Mouse (Mus musculus) WW6 (cell line): ENCODE measurements around the gene Zzz3.
A peak's percentile ranks its signal among the peaks of the same experiment; 100 is the strongest.

Experiments
- DNase-seq: peaks from one replicate; pipeline ENCODE4 v3.0.0-alpha.2; 2013; ENCODE audit warnings: low read depth, low spot score

Gene Zzz3

DNA sequence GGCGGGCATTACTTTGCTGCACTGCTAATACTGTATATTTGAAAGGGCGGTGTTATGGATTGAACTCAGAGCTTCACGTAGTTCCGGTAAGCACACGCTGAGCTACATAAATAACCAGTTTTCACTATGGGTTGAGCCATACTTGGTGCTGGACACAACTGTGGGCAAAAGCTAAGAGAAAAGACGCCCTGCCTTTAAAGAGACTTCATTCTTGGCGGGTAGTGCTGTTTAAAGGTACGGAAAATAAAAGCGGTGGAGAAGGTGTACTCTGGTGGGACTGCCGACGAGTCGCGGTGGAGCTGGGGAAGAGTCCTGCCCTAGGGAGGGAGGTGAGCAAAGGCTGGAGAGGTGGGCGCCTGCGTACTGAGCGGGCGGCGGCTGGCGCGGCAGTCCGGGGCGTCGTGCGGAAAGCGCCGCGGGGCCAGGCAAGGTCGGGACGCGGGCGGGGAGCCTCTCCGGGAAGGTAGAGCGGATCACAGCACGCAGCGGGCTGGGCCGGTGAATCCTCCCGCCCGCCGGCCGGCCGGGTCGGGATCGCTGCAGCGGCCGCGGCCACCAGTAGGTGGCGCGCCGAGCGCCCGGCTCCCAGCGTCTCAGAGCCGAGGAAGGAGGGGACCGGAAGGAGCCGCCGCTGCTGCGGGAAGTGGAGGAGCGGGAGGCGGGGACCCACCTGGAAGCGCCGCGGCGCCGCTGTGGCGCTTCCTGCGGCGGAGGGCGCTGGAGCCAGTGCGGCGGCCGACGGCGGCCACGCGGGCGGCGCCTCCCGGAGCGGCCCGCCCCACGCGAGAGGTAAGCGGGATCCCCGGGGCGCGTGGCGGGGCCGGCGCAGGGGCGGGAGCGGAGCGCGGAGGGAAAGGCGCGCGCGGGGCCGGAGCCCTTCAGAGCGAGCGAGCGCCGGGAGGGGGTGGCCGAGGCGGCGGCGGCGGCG is at the start of gene Zzz3:
Gene Zzz3, plus strand, starts transcription at position 124 of the 928 bp plus-strand sequence.
- DNase-seq: peak; percentile 65

DNA sequence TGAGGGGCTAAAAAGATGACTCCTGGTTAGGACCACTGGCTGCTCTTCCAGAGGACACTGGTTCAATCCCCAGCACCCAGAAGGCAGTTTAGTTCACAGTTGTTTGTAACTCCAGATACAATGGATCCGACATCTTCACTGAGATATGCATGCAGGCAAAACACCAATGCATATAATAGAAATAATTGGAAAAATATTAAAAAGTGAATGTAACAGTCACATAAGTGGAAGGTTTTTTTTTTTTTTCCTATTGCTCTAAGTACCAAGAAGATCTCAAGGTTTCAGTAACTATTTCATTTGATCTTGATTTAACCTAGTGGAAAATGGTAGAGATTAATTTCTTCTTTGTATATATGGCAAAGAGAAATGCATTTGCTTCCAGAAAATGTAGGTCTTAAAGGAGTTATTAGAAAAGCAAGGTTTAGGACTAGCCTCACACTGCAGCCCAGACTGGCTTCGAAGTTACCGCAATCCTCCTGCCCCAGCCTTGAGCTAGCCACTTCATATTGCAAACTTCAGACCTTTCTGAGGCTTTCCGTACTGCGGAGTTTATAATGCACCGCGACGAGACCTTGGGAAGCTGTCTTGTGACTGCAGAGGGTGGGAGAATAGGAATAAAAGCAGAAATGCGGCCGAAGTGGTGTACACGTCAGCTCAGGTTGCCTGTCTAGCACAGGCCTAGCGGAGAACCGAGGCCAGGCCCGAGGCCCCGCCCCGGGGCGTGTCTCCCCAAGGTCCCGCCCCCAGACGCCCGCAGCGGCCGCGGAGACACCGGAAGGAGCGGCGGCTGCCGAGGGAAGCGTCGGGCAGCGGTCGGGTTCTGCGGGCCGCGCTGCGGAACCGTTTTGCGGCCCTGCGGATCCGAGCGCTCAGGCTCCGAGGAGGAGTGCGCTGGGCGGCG is 49.3 kb upstream of the Zzz3 start, which contains the start of gene Usp33:
Gene Usp33, plus strand, starts transcription at position 747 of the 901 bp plus-strand sequence.
- DNase-seq: peak; percentile 74

GRCm38 (mm10) chr3:152346633-152347141 is 48.6 kb upstream of the Zzz3 start:
- no peak for DNase-seq

GRCm38 (mm10) chr3:152347227-152347626 is 48.0 kb upstream of the Zzz3 start:
- DNase-seq: no peak

DNA sequence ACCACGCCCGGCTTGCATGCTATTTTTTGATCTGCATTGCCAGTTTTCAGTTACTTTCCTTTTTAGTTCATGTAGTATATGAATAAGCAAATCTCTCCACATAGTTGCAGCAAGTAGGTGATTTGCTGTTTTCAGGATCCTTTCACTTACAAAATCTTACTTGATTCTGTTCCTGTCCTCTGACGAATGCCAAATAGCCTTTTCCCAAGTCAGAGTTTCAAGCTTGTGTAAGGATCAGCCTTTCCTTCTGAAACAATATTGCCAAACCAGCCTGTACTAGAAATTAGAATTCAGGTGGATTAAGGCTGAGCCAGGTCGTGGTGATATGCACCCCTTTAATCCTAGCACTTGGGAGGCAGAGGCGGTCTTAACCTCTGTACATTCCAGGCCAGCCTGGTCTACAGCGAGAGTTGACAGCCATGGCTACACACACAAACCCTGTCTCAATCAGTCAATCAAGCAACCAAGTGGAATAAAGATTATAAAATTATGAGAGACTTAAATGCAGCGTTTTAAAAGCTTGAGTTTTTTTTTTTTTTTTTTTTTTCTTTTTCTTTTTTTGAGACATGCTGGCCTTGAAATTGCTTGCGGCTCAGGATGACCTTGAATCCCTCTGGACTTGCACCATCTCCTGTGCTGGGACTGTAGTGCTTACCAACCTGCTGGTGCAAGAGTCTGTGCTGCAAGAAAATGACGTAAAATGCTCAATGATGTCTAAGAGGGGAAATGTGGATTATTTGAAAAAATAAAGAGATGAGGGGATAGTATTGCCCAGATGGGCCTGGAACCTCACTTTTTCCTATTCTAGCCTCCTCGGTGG is 47.1 kb upstream of the Zzz3 start:
- DNase-seq: no peak

GRCm38 (mm10) chr3:152350431-152350830 is 44.8 kb upstream of the Zzz3 start:
- DNase-seq: no peak

- no peak for DNase-seq
Measured at GRCm38 (mm10) chr3:152350966-152351365, 44.3 kb upstream of the Zzz3 start.

DNA sequence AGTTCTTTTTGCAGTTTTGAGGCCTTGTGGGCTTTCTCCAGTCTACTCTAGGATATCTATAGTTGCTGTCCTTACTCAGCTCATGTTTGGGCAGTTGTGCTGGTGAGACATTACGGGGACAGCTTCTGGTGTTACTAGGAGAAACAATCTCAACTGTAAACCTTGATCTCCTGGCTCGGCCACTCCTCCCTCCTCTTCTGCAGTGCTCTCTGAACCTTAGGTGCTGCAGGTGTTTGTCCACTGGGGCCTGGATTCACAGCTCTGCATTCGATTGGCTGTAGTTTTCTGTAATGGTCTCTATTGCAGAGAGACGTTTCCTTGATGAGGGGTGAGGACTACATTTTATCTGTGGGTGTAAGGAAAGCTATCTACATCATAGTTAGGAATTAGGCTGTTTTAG is 43.0 kb upstream of the Zzz3 start:
- DNase-seq: no peak

DNA sequence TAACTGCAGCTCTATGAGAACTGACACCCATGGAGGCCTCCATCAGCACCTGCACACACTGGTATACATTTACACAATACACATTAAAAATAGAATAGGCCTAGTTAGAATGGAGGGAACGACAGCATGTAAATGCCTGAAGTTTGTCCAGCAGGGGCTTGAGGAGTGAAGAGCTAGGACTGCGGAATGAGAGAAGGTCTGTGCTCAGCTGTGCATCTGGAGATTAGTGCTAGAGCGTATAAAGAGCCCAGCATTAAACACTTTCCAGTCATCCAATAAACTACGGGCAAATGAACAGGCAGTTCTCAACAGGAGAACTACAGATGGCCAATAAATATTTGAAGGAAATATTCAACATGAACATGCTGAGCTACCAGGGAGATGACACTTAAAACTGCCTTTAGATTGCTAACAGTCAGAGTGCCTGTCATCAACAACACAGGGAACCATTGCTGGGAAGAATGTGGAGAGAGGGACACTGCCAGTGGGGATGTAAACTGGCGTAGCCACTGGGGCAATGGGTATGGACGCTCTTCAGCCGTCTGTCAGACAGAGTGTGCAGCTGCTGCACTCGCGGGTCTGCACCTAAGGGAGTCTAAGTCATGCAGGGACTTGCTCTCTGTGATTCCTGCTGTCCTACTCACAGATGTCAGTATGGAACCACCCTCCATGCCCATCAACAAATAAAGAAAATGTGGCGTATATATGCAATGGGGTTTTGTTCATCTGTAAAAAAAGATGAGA is 41.7 kb upstream of the Zzz3 start:
- no peak for DNase-seq

DNA sequence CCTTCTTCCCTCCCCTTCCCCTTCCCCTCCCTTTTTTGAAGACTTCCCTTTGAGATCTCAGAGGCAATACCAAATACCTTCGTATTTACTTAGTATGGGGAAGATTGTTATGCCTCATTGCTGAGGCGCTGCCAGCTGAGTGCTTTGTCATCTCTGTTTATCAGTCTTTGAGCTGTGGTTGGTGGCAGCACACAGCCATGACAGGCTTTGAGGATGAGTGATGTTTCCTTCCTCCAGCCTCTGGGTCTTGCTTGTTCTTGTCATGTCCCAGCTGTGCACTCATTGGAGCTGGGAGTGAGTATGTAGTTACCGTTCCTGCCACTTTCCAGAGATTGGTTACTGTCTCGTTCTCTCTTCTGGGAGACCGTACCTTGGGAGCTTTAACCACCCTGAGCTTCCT is 39.9 kb upstream of the Zzz3 start:
- no peak for DNase-seq

DNA sequence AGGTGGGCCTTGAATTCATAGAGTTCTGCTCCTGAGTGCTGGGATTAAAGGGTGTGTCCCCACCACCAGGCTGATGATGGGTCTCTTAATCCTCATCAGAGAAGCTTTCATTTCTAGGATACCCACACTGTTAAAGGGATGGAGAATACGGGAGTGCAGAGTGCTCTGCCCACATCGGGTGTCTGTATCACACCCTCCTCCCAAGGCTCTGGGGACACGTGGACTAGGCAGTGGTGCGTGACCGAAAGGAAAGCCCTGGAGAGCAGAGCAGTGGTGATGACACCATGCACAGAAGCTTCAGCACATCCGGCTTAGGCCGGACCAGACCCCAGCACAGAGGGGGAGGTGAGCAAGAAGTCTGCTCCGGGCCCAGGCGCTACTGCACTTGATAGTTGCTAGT is 38.5 kb upstream of the Zzz3 start:
- DNase-seq: no peak

- no peak for DNase-seq
Measured at GRCm38 (mm10) chr3:152359151-152359550, 36.1 kb upstream of the Zzz3 start.

- no peak for DNase-seq
Measured at GRCm38 (mm10) chr3:152364181-152364580, 31.1 kb upstream of the Zzz3 start.

- no peak for DNase-seq
Measured at GRCm38 (mm10) chr3:152376063-152376462, 19.2 kb upstream of the Zzz3 start.

DNA sequence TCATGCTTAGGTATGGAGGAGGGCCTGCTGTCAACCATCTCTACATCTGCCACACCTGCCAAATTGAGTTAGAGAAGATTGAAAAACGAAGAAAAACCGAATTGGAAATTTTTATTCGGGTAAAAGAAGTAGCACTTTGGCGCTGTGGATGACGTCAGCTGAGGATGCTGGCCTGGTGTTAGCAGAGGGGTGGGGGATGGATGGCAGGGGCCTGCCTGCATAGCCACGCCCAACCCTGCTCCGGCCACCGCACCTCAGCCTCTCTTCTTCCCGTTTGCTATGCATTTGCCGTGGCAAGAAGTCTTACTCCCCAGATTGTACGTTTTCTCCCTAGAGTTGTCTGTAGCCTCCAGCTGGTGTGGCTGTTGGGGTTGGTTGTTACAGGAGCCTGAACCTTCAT is 11.2 kb upstream of the Zzz3 start:
- DNase-seq: no peak

DNA sequence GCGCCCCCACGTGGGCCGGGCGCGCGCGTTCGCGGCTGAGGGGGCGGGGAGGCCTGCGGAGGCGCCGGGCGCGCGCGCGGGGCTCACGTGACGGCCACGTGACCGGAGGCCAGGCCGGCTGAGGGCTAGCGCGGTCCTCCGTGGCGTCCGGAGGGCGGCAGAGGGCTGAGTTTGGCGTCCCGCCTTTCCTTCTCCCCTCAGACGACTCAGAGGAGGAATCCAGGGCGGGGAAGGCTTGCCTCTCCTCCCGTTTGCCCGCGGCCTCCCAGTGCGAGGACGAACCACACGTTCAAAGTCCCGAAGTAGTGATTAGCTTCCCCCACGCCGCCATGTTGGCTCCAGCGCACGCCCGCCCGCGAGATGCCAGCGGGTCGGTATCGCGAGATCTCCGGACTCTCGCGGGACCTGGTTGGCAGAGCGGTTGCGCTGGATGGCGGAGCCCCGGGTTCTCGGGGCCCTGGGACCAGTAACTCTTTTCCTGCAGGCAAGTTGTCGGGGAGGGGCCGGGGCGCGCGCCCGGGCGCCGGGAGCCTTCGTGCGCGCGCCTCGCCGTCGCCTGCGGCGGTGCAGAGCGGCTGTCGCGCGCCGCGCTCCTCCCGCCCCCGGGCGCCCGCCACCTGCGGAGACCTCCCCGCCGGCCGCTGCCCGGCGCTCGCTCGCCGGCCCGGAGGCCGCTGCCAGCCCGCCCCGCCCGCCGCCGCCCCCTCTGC is 1.2 kb downstream of the Zzz3 start:
- DNase-seq: peak; percentile 92

DNA sequence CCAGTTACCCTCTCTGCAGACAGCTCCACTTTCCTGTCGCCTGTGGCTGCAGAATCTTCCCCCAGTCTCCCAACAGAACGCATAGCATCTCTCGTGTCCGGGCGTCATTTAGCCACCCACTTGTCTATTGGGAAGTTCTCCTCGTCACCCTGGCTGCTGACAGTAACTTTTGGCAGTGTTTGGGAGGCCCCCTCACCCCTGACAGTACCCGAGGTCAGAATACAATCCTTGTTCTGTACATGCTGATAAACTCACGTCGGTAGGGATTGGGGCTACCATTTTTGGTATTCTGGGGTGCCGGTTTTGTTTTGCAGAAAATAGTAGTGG is 1.7 kb downstream of the Zzz3 start:
- DNase-seq: no peak

DNA sequence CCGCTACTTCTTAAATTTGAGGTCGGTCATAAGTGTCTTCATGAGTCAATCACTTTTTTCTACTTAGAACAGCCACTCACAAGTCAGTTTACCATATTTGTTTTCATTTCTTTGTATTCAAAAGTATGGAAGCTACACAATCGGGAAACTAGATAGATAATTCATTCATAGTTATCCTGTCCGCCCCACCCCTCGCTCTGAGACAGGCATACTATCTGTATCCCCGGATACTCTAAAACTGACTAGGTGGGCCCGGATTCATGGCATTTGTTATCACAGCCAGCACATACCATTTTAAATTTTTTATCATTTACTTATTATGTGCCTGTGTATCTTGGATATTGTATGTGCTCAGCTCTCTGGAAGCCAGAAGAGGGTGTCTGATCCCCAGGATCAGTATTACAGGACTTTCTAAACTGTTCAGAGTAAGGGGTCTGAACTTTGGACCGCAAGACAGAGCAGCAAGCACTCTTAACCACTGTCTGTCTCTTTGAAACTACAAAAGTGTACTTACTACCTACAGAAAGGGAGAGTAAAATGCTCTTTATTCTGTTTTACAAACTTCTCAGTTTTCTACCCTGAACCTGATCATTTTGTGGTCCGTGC is 2.2 kb downstream of the Zzz3 start:
- DNase-seq: no peak

GRCm38 (mm10) chr3:152400441-152400840 is 5.2 kb downstream of the Zzz3 start:
- DNase-seq: no peak

DNA sequence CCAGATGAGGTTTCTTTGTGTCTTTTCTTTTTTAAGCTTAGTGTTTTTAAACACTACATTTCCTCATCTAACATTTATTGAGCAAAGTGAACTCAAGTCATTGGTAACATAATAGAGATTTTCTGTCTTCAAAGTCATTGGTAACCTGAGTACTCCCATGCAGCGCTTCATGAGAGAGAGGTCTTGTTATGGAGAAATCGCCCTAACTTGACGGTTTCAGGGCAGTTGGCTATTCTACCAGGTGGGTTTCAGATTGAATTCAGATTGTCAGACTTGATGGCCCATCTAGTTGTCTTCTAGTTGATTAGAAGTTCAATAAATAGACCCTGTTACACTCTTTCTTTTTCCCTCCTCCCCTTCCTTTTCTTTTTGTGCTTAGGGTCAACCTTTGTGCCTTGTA is 5.6 kb downstream of the Zzz3 start:
- DNase-seq: no peak
